Mouse (Mus musculus) gastrocnemius, postnatal 4 days (tissue): ENCODE data around the gene B3gnt5. TPM values are rescaled to one million over a fixed set of nuclear protein-coding genes. Genes with fewer than 3 reads are reported as not detected.
"Not testable (repeated sequence)": the region's sequence is repeated elsewhere in the genome, so short reads cannot be mapped to it uniquely, and the experiment has no call there.

Experiments
- DNase-seq, 2 experiments: peaks; one replicate each; pipeline ENCODE4 v3.0.0; 2021 to 2022; ENCODE audit warnings: low spot score in 2 of 2, mixed read lengths in 2 of 2
- long read RNA-seq, 2 experiments: library from polyadenylated mRNA; stranded (forward); transcript quantifications; one replicate each; pipeline ENCODE4 v2.0.0; 2021
- total RNA-seq, 2 experiments: library from RNA; stranded (reverse); gene quantifications; 2 replicates each; pipeline ENCODE4 v1.2.3; 2021

Gene B3gnt5
- 1 to 10 TPM; 7.7 to 9.1 TPM for total RNA-seq
- long read RNA-seq, experiment 1, full-length matches to known transcripts = 6 of 8 reads
- long read RNA-seq, experiment 1, partial matches to known transcripts = 0 of 8 reads
- long read RNA-seq, experiment 1, other reads (novel, unspliced or antisense) = 2 of 8 reads
- long read RNA-seq, experiment 2, full-length matches to known transcripts = 6 of 7 reads
- long read RNA-seq, experiment 2, partial matches to known transcripts = 0 of 7 reads
- long read RNA-seq, experiment 2, other reads (novel, unspliced or antisense) = 1 of 7 reads

DNA sequence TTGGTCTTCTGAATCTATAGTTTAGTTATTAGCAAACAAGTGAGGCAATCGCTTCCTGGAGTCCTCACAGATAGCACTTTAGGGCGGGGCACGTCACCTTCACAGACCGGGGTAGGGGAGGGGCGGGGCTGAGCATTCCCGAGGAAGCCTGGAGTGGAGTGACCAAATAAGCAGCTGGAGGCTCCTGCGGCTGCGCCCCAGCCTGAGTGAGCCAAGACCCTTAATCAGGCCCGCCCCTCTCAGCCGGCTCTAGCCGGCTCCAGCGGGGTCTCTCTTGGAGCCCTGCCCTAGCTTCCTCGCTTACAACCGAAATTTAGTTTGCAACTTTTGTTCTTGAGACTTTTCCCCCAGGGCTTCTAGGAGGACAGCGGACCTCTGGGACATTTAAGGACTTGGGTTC, at the start of gene B3gnt5:
Gene B3gnt5, plus strand, starts transcription at position 135 of the 400 bp plus-strand sequence.
- DNase-seq = peak; percentile 17 to 39

DNA sequence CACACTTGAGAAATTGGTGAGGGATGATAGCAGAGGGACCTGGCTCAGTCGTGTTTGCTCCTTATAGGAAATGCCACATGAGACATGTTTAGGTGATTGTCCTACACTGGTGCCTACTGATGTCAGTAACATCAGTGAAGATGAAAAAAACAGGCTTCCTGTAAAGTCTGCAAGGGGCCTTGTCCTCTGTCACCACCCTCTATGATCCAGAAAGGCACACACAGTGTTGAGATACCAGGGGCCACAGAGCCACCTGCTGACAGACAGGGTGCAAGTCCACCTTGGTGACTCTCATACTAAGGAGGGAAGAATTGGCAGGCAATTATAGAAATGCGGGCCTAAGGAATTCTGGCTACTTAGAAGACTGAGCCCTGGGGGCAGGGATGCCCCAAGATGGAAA, 39.0 kb upstream of the B3gnt5 start:
- no peak for DNase-seq

DNA sequence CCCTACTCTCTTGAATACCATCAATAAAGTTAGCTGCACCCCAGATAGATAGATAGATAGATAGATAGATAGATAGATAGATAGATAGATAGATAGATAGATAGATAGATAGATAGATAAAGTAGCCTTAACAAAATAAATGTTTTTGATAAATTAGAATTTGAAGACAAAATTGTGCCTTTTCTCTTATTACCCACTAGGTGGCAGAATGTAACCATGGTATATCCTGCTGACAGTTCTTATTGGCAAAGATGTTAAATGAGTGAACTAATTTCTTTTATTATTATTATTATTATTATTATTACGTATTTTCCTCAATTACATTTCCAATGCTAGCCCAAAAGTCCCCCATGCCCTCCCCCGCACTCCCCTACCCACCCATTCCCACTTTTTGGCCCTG, 35.9 kb upstream of the B3gnt5 start:
- not testable (repeated sequence) for DNase-seq

DNA sequence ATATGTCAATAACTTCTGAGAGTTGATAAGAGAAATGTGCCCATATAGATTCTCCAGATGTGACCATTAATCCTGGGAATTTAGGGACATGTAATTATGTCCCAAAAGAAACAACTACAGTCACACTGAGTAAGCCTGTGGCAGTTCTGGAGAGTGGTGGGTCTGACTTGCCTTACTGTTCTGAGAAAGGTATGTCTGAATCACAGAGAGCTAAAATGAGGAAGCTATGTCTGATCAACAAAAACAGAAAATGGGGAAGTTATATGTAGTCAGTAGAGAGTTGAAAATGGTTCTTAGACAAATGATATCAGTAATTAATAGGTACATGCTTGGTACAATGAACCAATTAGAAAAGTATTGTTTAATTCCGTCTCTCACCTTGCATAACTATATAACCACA, 27.1 kb upstream of the B3gnt5 start:
- no peak for DNase-seq

DNA sequence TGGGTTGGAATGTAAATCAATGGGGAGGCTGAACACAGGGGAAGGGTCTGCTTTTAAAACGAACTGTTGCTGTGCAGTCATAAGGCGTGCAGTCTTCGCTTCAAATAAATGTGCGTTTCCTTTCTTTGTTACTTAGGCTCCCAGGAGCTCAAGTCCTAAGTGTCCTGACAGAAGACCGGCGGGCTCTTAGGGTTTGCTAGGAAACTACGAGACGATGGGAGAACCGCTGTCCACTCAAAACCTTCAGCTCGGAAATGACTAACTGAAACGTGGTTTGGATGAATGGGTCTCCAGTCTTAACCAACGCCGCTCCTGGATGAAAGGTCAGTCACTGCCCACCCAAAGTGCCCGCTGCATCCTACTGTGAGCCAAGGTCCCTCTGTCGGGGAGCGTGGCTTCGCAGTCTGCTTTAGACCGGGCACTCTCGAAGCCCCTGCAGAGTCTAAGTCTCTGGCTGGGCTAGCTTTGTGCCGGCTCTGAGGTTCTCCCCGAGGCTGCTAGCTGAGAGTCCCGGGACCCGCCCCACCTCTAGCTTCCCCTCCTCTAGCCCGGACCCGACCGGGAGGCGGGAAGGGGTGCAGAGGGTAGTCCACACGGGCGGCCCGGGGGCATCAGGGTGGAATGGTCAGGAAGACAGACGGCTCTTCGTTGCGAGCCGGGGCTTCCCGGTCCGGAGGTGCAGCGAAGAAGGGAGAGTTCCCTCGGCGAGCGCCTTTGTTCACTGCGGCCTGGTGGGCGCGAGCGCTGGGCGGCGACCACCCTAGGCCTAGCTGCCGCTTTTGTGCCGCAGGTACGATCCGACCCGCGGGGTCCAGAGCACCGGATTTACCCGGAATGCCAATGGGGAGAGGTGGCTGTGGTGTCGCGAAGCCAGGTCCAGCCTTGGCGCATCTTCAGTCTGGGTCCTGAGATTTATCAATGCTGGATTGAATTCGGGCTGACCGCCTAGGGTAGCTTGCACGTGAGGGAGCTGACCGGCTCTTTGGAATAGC, 793 bp downstream of the B3gnt5 start:
- peak in 1 of 2 experiments; percentile 20 for DNase-seq

DNA sequence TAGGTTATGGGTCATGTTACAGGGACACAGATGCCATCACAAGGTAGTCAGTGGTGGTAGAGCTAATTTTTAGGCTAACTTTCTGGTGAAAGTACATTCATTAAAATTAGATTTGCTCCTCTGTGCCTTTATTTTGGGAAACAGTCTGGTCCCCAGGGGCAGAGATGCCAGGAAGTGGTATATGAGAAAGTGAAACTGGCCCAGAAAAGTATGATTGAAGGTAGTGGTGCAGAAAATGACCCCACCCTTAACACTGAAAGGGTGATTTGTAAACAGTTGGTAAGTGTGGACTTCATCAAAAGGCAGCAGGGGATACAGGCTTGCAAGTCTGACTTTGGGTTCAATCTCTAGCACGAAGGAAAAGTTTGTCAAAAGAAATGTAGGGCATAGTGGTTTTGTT, 1.7 kb downstream of the B3gnt5 start:
- DNase-seq = no peak

DNA sequence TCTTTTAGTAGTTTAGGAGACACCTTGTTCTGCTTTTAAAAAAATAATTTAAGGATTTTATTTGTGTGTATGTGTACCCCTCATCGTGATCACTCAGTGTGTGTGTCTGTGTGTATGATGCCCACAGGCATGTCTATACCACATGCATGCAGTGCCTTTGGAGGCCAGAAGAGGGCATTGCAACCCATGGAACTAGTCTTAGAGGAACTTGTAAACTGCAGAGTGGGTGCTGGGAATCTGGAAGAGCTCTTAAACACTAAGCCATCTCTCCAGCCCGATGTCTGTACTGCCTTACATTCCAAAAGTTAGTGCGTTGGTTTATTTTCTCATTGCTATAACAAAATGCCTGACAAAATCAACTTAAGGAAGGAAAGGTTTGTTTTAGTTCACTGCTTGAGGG, 6.1 kb downstream of the B3gnt5 start:
- no peak for DNase-seq

DNA sequence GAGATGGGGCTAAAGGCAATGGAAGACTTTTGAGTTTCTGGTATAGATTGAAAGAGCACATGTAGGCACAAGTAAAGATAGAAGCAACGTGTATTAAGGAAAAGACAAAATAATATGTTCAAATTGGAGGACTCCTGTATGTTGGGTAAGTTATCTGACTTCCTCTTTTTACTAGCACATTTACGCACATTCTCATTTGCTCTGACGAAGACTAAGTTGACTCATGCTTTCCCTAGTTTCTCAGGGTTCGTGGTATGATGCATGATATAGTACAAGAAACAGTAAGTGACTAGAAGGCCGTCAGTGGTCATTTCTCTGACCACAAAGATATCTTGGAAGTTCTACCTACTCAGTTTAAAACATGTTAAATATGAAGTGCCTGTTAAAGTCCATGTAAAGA, 8.0 kb downstream of the B3gnt5 start:
- DNase-seq = no peak

DNA sequence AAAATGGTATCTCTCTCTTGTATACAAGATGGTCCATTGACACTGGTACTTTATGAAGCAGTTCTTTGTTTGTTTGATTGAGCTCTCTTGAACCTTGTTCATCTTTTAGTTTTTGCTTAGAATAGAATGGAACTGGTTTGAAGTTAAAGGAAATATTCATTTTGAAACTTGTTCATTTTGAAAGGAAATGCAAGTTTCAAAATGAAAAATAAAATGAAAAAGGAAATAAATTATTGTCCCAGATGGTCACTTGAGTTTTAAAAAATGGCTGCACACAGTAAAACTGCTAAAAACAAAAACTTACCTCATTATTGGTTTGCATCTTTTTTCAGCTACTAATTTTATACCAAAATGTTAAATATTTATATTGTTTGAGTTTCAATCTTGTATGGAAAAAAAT, 12.0 kb downstream of the B3gnt5 start:
- DNase-seq = no peak

DNA sequence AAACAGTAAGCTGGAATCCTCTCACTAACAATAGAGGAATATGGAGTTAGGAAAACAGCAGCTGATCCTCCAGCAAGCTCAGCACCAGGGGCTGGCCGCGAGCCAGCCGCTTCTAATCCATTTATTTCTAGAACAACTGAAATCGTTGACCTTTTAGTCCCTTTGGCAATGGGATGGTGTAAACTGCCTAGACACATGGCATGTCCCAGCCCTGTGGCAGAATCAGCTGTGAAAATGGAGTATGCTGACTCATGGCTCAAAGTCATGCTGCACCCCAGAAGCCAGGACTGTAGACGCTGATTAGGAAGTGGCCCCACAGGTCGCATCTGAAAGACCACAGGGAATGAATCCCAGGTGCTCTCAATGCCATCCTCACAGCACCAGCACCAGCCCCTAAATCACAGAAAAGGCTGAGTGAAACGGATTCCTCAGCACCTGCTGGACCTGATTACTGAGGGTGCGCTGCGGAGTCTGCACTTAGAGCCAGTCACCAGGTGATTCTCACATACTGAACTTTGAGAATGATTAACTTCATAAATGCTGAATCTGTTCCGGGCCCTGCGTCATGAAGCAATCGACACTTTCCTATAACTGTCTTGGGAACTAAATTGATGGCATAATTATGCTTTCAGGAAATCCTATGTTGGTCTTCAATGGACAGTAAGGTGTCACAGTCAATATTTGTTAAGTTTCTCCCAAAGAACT, 26.5 kb downstream of the B3gnt5 start:
- DNase-seq = no peak

DNA sequence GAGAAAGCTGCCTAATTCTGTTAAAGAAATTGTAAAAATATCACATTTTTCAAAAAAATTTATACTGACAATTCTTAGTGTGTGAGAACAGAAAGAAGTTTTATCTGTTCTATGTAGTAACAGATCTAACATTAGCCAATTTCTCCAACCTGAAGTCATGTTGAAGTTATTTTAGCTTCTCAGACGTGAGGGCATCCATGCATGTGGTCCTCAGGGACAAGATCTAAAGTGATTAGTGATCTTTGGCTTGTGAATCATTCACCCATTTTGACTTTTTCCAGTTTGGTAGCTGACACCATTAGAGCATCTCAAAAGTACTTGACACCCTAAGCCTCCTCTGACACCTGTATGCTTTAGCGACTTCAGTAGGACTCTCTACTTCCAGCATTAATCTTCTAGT, 29.9 kb downstream of the B3gnt5 start:
- DNase-seq = no peak

DNA sequence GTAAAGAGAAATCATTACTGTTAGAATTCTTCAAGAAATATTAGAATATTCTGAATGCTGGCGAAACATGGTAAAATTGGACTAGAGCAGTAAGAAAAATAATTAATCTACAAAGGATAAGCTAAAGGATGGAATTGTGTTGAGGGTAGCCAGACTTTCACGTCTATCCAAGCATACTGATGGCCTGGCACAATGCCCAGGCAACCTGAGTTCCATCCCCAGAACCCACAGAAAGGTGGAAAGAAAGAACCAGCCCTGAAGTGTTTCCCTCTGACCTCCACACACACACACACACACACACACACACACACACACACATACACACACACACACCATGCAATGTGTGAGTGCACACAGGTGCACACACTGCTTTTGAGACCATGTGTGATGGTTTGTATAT, 58.8 kb downstream of the B3gnt5 start:
- no peak for DNase-seq

Other genes with a start within 250 kb of the B3gnt5 start
- gene Olfr167, start 237.9 kb upstream of the B3gnt5 start, total RNA-seq = not detected
- gene Olfr168, start 224.7 kb upstream of the B3gnt5 start, total RNA-seq = not detected
- gene Olfr169, start 188.4 kb upstream of the B3gnt5 start, total RNA-seq = not detected
- not detected for gene Olfr170, start 148.3 kb upstream of the B3gnt5 start, total RNA-seq
- not detected for gene Olfr171, start 130.3 kb upstream of the B3gnt5 start, total RNA-seq
- under 1 TPM; 0.10 to 0.12 TPM for gene Lamp3, start 53.8 kb upstream of the B3gnt5 start, total RNA-seq
- gene Klhl6, start 222.8 kb downstream of the B3gnt5 start, total RNA-seq = 1 to 10 TPM; 6.1 to 6.2 TPM